Mouse (Mus musculus): Measurements from ENCODE around the gene Susd6.

Gene Susd6

GRCm38 (mm10) chr12:80789849-80790694, at the start of gene Susd6:
Susd6 (plus strand) TSS chr12:80790510.
- DNase-seq: peak; percentile 99

GRCm38 (mm10) chr12:80744614-80745013, 45.7 kb upstream of the Susd6 start:
- no peak for DNase-seq

- DNase-seq: no peak
Measured at GRCm38 (mm10) chr12:80746031-80746813, 44.1 kb upstream of the Susd6 start.

- no peak for DNase-seq
Measured at GRCm38 (mm10) chr12:80751556-80751955, 38.8 kb upstream of the Susd6 start.

- DNase-seq: peak; percentile 62 to 75
Measured at GRCm38 (mm10) chr12:80757751-80758558, 32.4 kb upstream of the Susd6 start.

GRCm38 (mm10) chr12:80758559-80759386, 31.5 kb upstream of the Susd6 start:
- peak; percentile 4 to 34 for DNase-seq

GRCm38 (mm10) chr12:80759387-80759712, 31.0 kb upstream of the Susd6 start:
- no peak for DNase-seq

- DNase-seq: no peak
Measured at GRCm38 (mm10) chr12:80759713-80760395, 30.5 kb upstream of the Susd6 start.

- peak; percentile 75 to 76 for DNase-seq
Measured at GRCm38 (mm10) chr12:80760396-80760801, 29.9 kb upstream of the Susd6 start, which contains the start of gene Ccdc177. Ccdc177 (minus strand) TSS chr12:80760687.

- DNase-seq: no peak
Measured at GRCm38 (mm10) chr12:80762982-80763381, 27.3 kb upstream of the Susd6 start.

- no peak for DNase-seq
Measured at GRCm38 (mm10) chr12:80764116-80764515, 26.2 kb upstream of the Susd6 start.

GRCm38 (mm10) chr12:80769697-80770096, 20.6 kb upstream of the Susd6 start:
- peak; percentile 50 to 61 for DNase-seq

- no peak for DNase-seq
Measured at GRCm38 (mm10) chr12:80774786-80775185, 15.5 kb upstream of the Susd6 start.

GRCm38 (mm10) chr12:80776046-80776634, 14.2 kb upstream of the Susd6 start:
- DNase-seq: no peak

- no peak for DNase-seq
Measured at GRCm38 (mm10) chr12:80778188-80778936, 11.9 kb upstream of the Susd6 start.

GRCm38 (mm10) chr12:80779760-80780159, 10.6 kb upstream of the Susd6 start:
- DNase-seq: no peak

GRCm38 (mm10) chr12:80782190-80782589, 8.1 kb upstream of the Susd6 start:
- no peak for DNase-seq

- no peak for DNase-seq
Measured at GRCm38 (mm10) chr12:80782892-80783291, 7.4 kb upstream of the Susd6 start.

- no peak for DNase-seq
Measured at GRCm38 (mm10) chr12:80783889-80784288, 6.4 kb upstream of the Susd6 start.

GRCm38 (mm10) chr12:80785005-80785404, 5.3 kb upstream of the Susd6 start:
- no peak for DNase-seq
